Mouse (Mus musculus): ENCODE results near the gene Stom. TPM values are rescaled to one million over a fixed set of nuclear protein-coding genes. Genes with fewer than 3 reads are reported as not detected.

The Stom gene
- 87.9 TPM for polyA plus RNA-seq (2012; fragmentation: generic; extraction: Trizol)
- long read RNA-seq, experiment 1, transcript Stom-201 (7 exons, 2,787 nt): major isoform, 36 of 48 reads
- long read RNA-seq, experiment 1, partial matches to known transcripts: 0 of 48 reads
- long read RNA-seq, experiment 1, other reads (novel, unspliced or antisense): 12 of 48 reads
- long read RNA-seq, experiment 2, transcript Stom-201 (7 exons, 2,787 nt): major isoform, 392 of 399 reads
- long read RNA-seq, experiment 2, partial matches to known transcripts: 2 of 399 reads
- long read RNA-seq, experiment 2, other reads (novel, unspliced or antisense): 5 of 399 reads

GRCm38 (mm10) chr2:35336388-35337280 lies at the start of gene Stom:
TSS of gene Stom (minus strand) at chr2:35336976.
- Histone ChIP-seq H3ac (ENCODE audit: control insufficient read depth, insufficient read length, low read depth) (peak within 1 kb of the TSS; percentile 58), H3K79me2 (ENCODE audit: control insufficient read depth, insufficient read depth) (peaks cover 49% of the 10 kb centered on the region), H3K4me3 (ENCODE audit: insufficient read depth, poor library complexity, severe bottlenecking) (peak within 1 kb of the TSS; percentile 60), H3K36me3 (ENCODE audit: control insufficient read depth, insufficient read depth) (no peaks in the 10 kb centered on the region), H3K27me3 (ENCODE audit: control insufficient read depth, insufficient read depth, insufficient read length) (no peaks in the 10 kb centered on the region), H3K79me3 (ENCODE audit: low read depth) (peaks cover 20% of the 10 kb centered on the region)
- TF ChIP-seq MAX (IDR thresholded peaks at IDR 0.05): peak; percentile 72
- no peak for TF ChIP-seq MYOD1 (IDR thresholded peaks at IDR 0.05; ENCODE audit: control insufficient read depth, insufficient read length, low read depth)
- TF ChIP-seq CTCF (IDR thresholded peaks at IDR 0.05; ENCODE audit: control insufficient read depth, insufficient read depth, insufficient read length): no peak
- no peak for TF ChIP-seq MYOG (IDR thresholded peaks at IDR 0.05; ENCODE audit: control insufficient read depth, extremely low read depth, insufficient read length)
- TF ChIP-seq CEBPB (IDR thresholded peaks at IDR 0.05; ENCODE audit: low read depth): no peak
- no peak for TF ChIP-seq FOSL1 (IDR thresholded peaks at IDR 0.05; ENCODE audit: insufficient read depth, low read length, poor library complexity, severe bottlenecking)

- Histone ChIP-seq H3ac (ENCODE audit: control insufficient read depth, insufficient read length, low read depth) (no peak overlapping the region), H3K79me2 (ENCODE audit: control insufficient read depth, insufficient read depth) (no peaks in the 10 kb centered on the region), H3K79me3 (ENCODE audit: low read depth) (no peaks in the 10 kb centered on the region), H3K4me3 (ENCODE audit: insufficient read depth, poor library complexity, severe bottlenecking) (no peak overlapping the region), H3K36me3 (ENCODE audit: control insufficient read depth, insufficient read depth) (no peaks in the 10 kb centered on the region), H3K27me3 (ENCODE audit: control insufficient read depth, insufficient read depth, insufficient read length) (no peaks in the 10 kb centered on the region)
- no peak for TF ChIP-seq FOSL1 (IDR thresholded peaks at IDR 0.05; ENCODE audit: insufficient read depth, low read length, poor library complexity, severe bottlenecking)
- no peak for TF ChIP-seq CTCF (IDR thresholded peaks at IDR 0.05; ENCODE audit: control insufficient read depth, insufficient read depth, insufficient read length)
- no peak for TF ChIP-seq MAX (IDR thresholded peaks at IDR 0.05)
- TF ChIP-seq CEBPB (IDR thresholded peaks at IDR 0.05; ENCODE audit: low read depth): no peak
- TF ChIP-seq MYOG (IDR thresholded peaks at IDR 0.05; ENCODE audit: control insufficient read depth, extremely low read depth, insufficient read length): no peak
- TF ChIP-seq USF1 (IDR thresholded peaks at IDR 0.05; ENCODE audit: low read depth): no peak
- no peak for TF ChIP-seq MYOD1 (IDR thresholded peaks at IDR 0.05; ENCODE audit: control insufficient read depth, insufficient read length, low read depth)
These were observed 48.7 kb upstream of the Stom start for GRCm38 (mm10) chr2:35385441-35385871.

- Histone ChIP-seq H3K79me2 (ENCODE audit: control insufficient read depth, insufficient read depth) (no peaks in the 10 kb centered on the region), H3K36me3 (ENCODE audit: control insufficient read depth, insufficient read depth) (no peaks in the 10 kb centered on the region), H3K79me3 (ENCODE audit: low read depth) (no peaks in the 10 kb centered on the region), H3ac (ENCODE audit: control insufficient read depth, insufficient read length, low read depth) (no peak overlapping the region), H3K27me3 (ENCODE audit: control insufficient read depth, insufficient read depth, insufficient read length) (peaks cover 3% of the 10 kb centered on the region), H3K4me3 (ENCODE audit: insufficient read depth, poor library complexity, severe bottlenecking) (no peak overlapping the region)
- no peak for TF ChIP-seq USF1 (IDR thresholded peaks at IDR 0.05; ENCODE audit: low read depth)
- no peak for TF ChIP-seq MYOD1 (IDR thresholded peaks at IDR 0.05; ENCODE audit: control insufficient read depth, insufficient read length, low read depth)
- TF ChIP-seq CTCF (IDR thresholded peaks at IDR 0.05; ENCODE audit: control insufficient read depth, insufficient read depth, insufficient read length): no peak
- TF ChIP-seq MAX (IDR thresholded peaks at IDR 0.05): no peak
- no peak for TF ChIP-seq MYOG (IDR thresholded peaks at IDR 0.05; ENCODE audit: control insufficient read depth, extremely low read depth, insufficient read length)
- TF ChIP-seq CEBPB (IDR thresholded peaks at IDR 0.05; ENCODE audit: low read depth): no peak
- no peak for TF ChIP-seq FOSL1 (IDR thresholded peaks at IDR 0.05; ENCODE audit: insufficient read depth, low read length, poor library complexity, severe bottlenecking)
These were observed 42.5 kb upstream of the Stom start for GRCm38 (mm10) chr2:35379306-35379705.

GRCm38 (mm10) chr2:35377600-35377999 lies 40.8 kb upstream of the Stom start:
- H3K36me3 ChIP-seq (ENCODE audit: control insufficient read depth, insufficient read depth): no peaks in the 10 kb centered on the region
- peaks cover 3% of the 10 kb centered on the region for H3K27me3 ChIP-seq (ENCODE audit: control insufficient read depth, insufficient read depth, insufficient read length)
- no peak overlapping the region for H3K4me3 ChIP-seq (ENCODE audit: insufficient read depth, poor library complexity, severe bottlenecking)
- H3ac ChIP-seq (ENCODE audit: control insufficient read depth, insufficient read length, low read depth): no peak overlapping the region
- TF ChIP-seq MYOG (IDR thresholded peaks at IDR 0.05; ENCODE audit: control insufficient read depth, extremely low read depth, insufficient read length): no peak
- no peak for TF ChIP-seq MAX (IDR thresholded peaks at IDR 0.05)
- TF ChIP-seq CTCF (IDR thresholded peaks at IDR 0.05; ENCODE audit: control insufficient read depth, insufficient read depth, insufficient read length): no peak
- no peak for TF ChIP-seq FOSL1 (IDR thresholded peaks at IDR 0.05; ENCODE audit: insufficient read depth, low read length, poor library complexity, severe bottlenecking)
- no peak for TF ChIP-seq USF1 (IDR thresholded peaks at IDR 0.05; ENCODE audit: low read depth)
- TF ChIP-seq MYOD1 (IDR thresholded peaks at IDR 0.05; ENCODE audit: control insufficient read depth, insufficient read length, low read depth): no peak
- TF ChIP-seq CEBPB (IDR thresholded peaks at IDR 0.05; ENCODE audit: low read depth): no peak
- no peaks in the 10 kb centered on the region for H3K79me2 ChIP-seq (ENCODE audit: control insufficient read depth, insufficient read depth)
- no peaks in the 10 kb centered on the region for H3K79me3 ChIP-seq (ENCODE audit: low read depth)

GRCm38 (mm10) chr2:35373003-35373402 lies 36.2 kb upstream of the Stom start:
- no peaks in the 10 kb centered on the region for H3K79me2 ChIP-seq (ENCODE audit: control insufficient read depth, insufficient read depth)
- TF ChIP-seq USF1 (IDR thresholded peaks at IDR 0.05; ENCODE audit: low read depth): no peak
- TF ChIP-seq CTCF (IDR thresholded peaks at IDR 0.05; ENCODE audit: control insufficient read depth, insufficient read depth, insufficient read length): no peak
- no peak for TF ChIP-seq MAX (IDR thresholded peaks at IDR 0.05)
- TF ChIP-seq MYOD1 (IDR thresholded peaks at IDR 0.05; ENCODE audit: control insufficient read depth, insufficient read length, low read depth): no peak
- no peak for TF ChIP-seq CEBPB (IDR thresholded peaks at IDR 0.05; ENCODE audit: low read depth)
- no peak for TF ChIP-seq MYOG (IDR thresholded peaks at IDR 0.05; ENCODE audit: control insufficient read depth, extremely low read depth, insufficient read length)
- TF ChIP-seq FOSL1 (IDR thresholded peaks at IDR 0.05; ENCODE audit: insufficient read depth, low read length, poor library complexity, severe bottlenecking): no peak
- H3K27me3 ChIP-seq (ENCODE audit: control insufficient read depth, insufficient read depth, insufficient read length): peaks cover under 1% of the 10 kb centered on the region
- no peak overlapping the region for H3ac ChIP-seq (ENCODE audit: control insufficient read depth, insufficient read length, low read depth)
- H3K79me3 ChIP-seq (ENCODE audit: low read depth): no peaks in the 10 kb centered on the region
- H3K4me3 ChIP-seq (ENCODE audit: insufficient read depth, poor library complexity, severe bottlenecking): no peak overlapping the region
- no peaks in the 10 kb centered on the region for H3K36me3 ChIP-seq (ENCODE audit: control insufficient read depth, insufficient read depth)
